Mouse (Mus musculus) mature B cell (primary cell): ENCODE data around the gene Kcnj16.

ENCODE experiments used
- in situ Hi-C: fragments of 300-500 bp; cut with MboI; formaldehyde crosslinking; loops from 2 replicates; pipeline ENCODE4 v1.14.3; 2019

Kcnj16 gene

GRCm38 (mm10) chr11:110967762-110968135 lies at the start of gene Kcnj16:
Gene Kcnj16 (plus strand): TSS chr11:110968033.
- in situ Hi-C loops = no loop called here

GRCm38 (mm10) chr11:110918808-110919465 lies 48.9 kb upstream of the Kcnj16 start:
- in situ Hi-C loops = no loop called here

GRCm38 (mm10) chr11:110935699-110936098 lies 32.1 kb upstream of the Kcnj16 start:
- in situ Hi-C loops = no loop called here

- in situ Hi-C loops = no loop called here
Measured at GRCm38 (mm10) chr11:110942280-110942679, 25.6 kb upstream of the Kcnj16 start.

- in situ Hi-C loops = no loop called here
Measured at GRCm38 (mm10) chr11:110942695-110943135, 25.1 kb upstream of the Kcnj16 start.

- in situ Hi-C loops = no loop called here
Measured at GRCm38 (mm10) chr11:110956665-110957064, 11.2 kb upstream of the Kcnj16 start.

GRCm38 (mm10) chr11:110961592-110962021 lies 6.2 kb upstream of the Kcnj16 start:
- in situ Hi-C loops = no loop called here

- in situ Hi-C loops = no loop called here
Measured at GRCm38 (mm10) chr11:110967019-110967761, 643 bp upstream of the Kcnj16 start.

GRCm38 (mm10) chr11:110968901-110969300 lies 1.1 kb downstream of the Kcnj16 start:
- in situ Hi-C loops = no loop called here

GRCm38 (mm10) chr11:110985508-110985907 lies 17.7 kb downstream of the Kcnj16 start:
- in situ Hi-C loops = no loop called here

GRCm38 (mm10) chr11:110985949-110986348 lies 18.1 kb downstream of the Kcnj16 start:
- in situ Hi-C loops = no loop called here

- in situ Hi-C loops = no loop called here
Measured at GRCm38 (mm10) chr11:110993616-110994015, 25.8 kb downstream of the Kcnj16 start.

GRCm38 (mm10) chr11:110997211-110997610 lies 29.4 kb downstream of the Kcnj16 start:
- in situ Hi-C loops = no loop called here

GRCm38 (mm10) chr11:111005103-111005502 lies 37.3 kb downstream of the Kcnj16 start:
- in situ Hi-C loops = no loop called here

GRCm38 (mm10) chr11:111009471-111009870 lies 41.6 kb downstream of the Kcnj16 start:
- in situ Hi-C loops = no loop called here

- in situ Hi-C loops = no loop called here
Measured at GRCm38 (mm10) chr11:111016206-111016605, 48.4 kb downstream of the Kcnj16 start.

- in situ Hi-C loops = no loop called here
Measured at GRCm38 (mm10) chr11:111020211-111020610, 52.4 kb downstream of the Kcnj16 start.

GRCm38 (mm10) chr11:111022681-111023281 lies 54.9 kb downstream of the Kcnj16 start:
- in situ Hi-C loops = no loop called here

- in situ Hi-C loops = loop anchor here (25.0 kb wide), 1 partner anchor 505 kb away; no protein-coding TSS in a partner anchor
Measured at GRCm38 (mm10) chr11:111042175-111042574, 74.3 kb downstream of the Kcnj16 start.

GRCm38 (mm10) chr11:111043298-111043697 lies 75.5 kb downstream of the Kcnj16 start:
- in situ Hi-C loops = loop anchor here (25.0 kb wide), 1 partner anchor 506 kb away; no protein-coding TSS in a partner anchor

GRCm38 (mm10) chr11:111054252-111054651 lies 86.4 kb downstream of the Kcnj16 start:
- in situ Hi-C loops = no loop called here
